Mouse (Mus musculus): ENCODE measurements at regions not wholly inside any gene's neighbourhood (a gene's known extent, or its start where the extent isn't known, plus 50 kb on each side); places are given as distances from the start of the nearest gene placed in this dataset.
"Not testable (repeated sequence)": the region's sequence is repeated elsewhere in the genome, so short reads cannot be mapped to it uniquely, and the experiment has no call there.

- DNase-seq (ENCODE audit: low spot score in 2 of 2), result not testable (repeated sequence)
Observed at GRCm38 (mm10) chr19:8496561-8496960, 91.7 kb upstream of the Slc22a30 start.

DNA sequence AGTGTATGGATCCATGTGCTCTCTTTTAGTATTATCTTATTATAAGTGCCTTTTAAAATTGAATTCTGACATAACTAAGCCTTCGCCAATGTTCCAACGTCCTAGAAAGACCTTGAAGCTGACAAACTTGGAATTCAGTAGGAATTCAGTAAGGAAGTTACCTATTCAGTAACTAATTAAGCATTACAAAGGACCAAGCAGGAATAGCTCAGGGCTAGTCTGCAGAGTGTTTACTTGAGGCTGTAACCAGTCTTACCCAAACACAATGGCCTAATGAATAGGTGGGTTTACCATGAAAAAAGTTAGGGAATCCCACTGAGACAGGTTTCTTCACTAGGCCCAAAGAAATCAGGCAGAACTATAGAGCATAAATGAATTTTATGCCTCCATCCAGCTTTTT is 92.6 kb upstream of the Slc22a30 start:
- not testable (repeated sequence) for DNase-seq (ENCODE audit: low spot score in 2 of 2)

DNA sequence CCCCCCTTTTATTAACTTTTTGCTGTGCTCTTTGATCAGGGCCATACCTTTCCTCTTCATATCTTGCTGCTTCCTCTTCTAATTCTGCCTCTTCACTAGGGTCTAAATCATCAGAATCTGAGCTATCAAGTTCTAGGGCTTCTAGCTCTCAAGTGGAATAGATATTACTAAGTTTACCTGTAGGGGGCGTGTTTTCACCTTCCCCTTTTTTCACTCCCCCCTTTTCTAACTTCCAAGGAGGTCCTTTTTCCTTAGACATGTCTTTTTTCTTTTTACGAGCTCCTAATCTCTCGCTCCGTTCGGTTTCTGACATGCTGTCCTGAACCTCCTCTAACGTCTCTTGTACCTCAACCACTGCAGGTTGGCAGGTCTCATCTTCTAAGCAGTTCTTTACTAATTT is 73.3 kb upstream of the Slc22a8 start:
- not testable (repeated sequence) for DNase-seq (ENCODE audit: low spot score in 2 of 2)

DNA sequence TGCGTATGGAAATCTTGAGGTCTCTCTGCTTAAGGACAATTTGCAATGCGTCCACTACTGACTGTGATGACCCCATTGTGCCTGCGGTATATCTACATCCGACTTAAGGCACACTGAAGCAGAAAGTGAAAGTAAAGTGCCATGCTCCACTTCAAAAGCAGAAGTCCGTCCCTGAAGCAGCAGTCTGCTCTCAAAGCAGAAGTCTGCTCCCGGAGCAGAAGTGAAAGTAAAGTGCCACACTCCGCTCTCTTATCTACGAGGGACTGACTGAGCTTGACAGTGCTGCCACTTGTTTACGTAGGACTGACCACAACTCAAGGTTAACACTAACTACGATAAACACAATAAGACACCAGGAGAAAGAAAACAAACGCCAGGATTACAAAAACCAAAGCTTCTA is 72.8 kb upstream of the Slc22a8 start:
- peak; percentile 9 for DNase-seq (ENCODE audit: low spot score in 2 of 2)

GRCm38 (mm10) chr19:8518933-8519332 is 72.1 kb upstream of the Slc22a8 start:
- DNase-seq (ENCODE audit: low spot score in 2 of 2), result peak in 1 of 2 experiments; percentile 2

- no peak for DNase-seq (ENCODE audit: low spot score in 2 of 2)
Observed at GRCm38 (mm10) chr19:8534597-8534996, 56.5 kb upstream of the Slc22a8 start.

DNA sequence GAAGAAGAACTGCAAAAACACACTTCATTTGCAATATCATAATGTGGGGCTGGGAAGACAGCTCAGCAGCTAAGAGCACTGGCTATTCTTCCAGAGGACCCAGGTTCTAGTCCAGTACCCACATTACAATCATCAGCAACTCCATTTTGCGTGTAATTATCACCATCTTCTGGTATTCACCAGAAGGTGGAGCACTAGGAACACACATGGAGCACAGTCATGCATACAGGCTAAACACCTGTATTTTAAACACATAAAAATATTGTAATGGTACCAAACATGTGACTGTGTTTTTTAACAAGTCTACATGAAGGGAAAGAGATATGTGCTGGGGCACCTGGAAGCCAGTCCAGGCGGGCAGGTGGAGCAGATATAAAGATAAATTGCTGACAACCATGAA is 55.0 kb upstream of the Slc22a8 start:
- DNase-seq (ENCODE audit: low spot score in 2 of 2), result no peak
